Mouse (Mus musculus) hindbrain, postnatal 0 days (tissue): ENCODE measurements around the gene Clcnkb. TPM values are rescaled to one million over a fixed set of nuclear protein-coding genes. Genes with fewer than 3 reads are reported as not detected.

ENCODE experiments used
- ATAC-seq: fragments of 200-750 bp; cut with Nextera tagmentation; 2 replicates; pipeline ENCODE4 v1.8.0; 2017; ENCODE audit warnings: mild to moderate bottlenecking, moderate TSS enrichment, moderate library complexity
- DNase-seq: peaks from one replicate; pipeline ENCODE4 v3.0.0-alpha.2; 2015; ENCODE audit warnings: low spot score
- H3K27ac ChIP-seq: fragments of 300-500 bp; sonication (generic); 2 replicates; pipeline ENCODE4 v1.5.1; 2014; ENCODE audit warnings: mild to moderate bottlenecking
- H3K27me3 ChIP-seq: fragments of 300-500 bp; sonication (generic); 2 replicates; pipeline ENCODE4 v1.6.1; 2014; ENCODE audit warnings: low read length, mixed read lengths; ENCODE audit not compliant: insufficient read depth
- H3K36me3 ChIP-seq: fragments of 300-500 bp; sonication (generic); 2 replicates; pipeline ENCODE4 v1.6.1; 2014; ENCODE audit warnings: low read length, mixed read lengths; ENCODE audit not compliant: insufficient read depth
- H3K4me1 ChIP-seq: fragments of 300-500 bp; sonication (generic); 2 replicates; pipeline ENCODE4 v1.6.1; 2014; ENCODE audit warnings: antibody characterized with exemption, low read length, mixed read lengths; ENCODE audit not compliant: insufficient read depth
- H3K4me2 ChIP-seq: fragments of 300-500 bp; sonication (generic); 2 replicates; pipeline ENCODE4 v1.6.1; 2014; ENCODE audit warnings: low read depth, mild to moderate bottlenecking, low read length, moderate library complexity, mixed read lengths
- H3K4me3 ChIP-seq: fragments of 300-500 bp; sonication (generic); 2 replicates; pipeline ENCODE4 v1.5.1; 2014; ENCODE audit warnings: low read length
- H3K9ac ChIP-seq: fragments of 300-500 bp; sonication (generic); replicated peaks from 2 replicates; pipeline ENCODE4 v1.6.1; 2014; ENCODE audit warnings: mild to moderate bottlenecking, low read length, moderate library complexity, mixed read lengths
- H3K9me3 ChIP-seq: fragments of 300-500 bp; sonication (generic); 2 replicates; pipeline ENCODE4 v1.6.1; 2016; ENCODE audit warnings: low read length, mixed read lengths
- CTCF ChIP-seq: IDR thresholded peaks from 2 replicates; pipeline ENCODE4 v1.5.1; 2016; ENCODE audit warnings: antibody characterized with exemption, control low read depth, low read depth
- WGBS: fragments of 180-500 bp; shearing (Covaris S2); extraction: QIAGEN DNeasy Blood & Tissue Kit; methylation state at CpG from one replicate; pipeline ENCODE4 v1.1.7; 2014; 5-methylcytosine and 5-hydroxymethylcytosine counted together
- polyA plus RNA-seq: library from polyadenylated mRNA; unstranded; fragments of >200 nt; fragmentation: Nextera tagmentation; extraction: Ambion mirVana; gene quantifications from 2 replicates; pipeline ENCODE4 v1.2.1, GENCODE M21; 2015
- total RNA-seq: library from RNA; depleted of rRNA; stranded (reverse); fragments of >200 nt; gene quantifications from 2 replicates; pipeline ENCODE4 v1.2.3, GENCODE M21; 2014

Clcnkb gene
- total and polyA plus RNA-seq, 2 experiments from 2014 or later = 0.38 to 5.0 TPM

DNA sequence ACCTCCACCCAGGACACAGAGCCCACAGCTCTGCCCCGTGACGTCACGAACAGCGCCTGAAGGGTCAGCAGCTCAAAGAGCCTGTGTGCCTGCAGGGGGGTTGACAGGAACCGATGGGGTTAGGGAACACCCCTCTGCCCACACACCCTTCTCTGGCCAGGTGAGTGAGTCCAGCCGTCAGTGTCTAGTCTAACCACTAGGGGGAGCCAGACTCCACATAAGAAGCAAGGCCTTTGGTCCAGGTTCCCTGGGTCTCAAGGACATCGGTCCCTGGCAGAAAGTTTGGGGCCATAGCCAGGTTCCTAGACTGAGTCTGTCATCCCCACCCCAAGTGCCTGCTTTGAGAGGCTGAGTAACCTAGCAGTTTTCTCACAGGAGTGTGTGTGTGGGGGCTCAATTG, 30.5 kb downstream of the Clcnkb start:
- H3K4me2 ChIP-seq = no peak overlapping the region
- 3% methylated on average over 7 of the region's 7 CpGs for WGBS
- ATAC-seq (peak; percentile 25; the same call in 1 of the 2 replicates), DNase-seq (peak; percentile 85)
- peaks cover 18% of the 10 kb centered on the region for H3K27me3 ChIP-seq
- no peak overlapping the region for H3K4me3 ChIP-seq
- H3K9me3 ChIP-seq = no peaks in the 10 kb centered on the region
- no peak overlapping the region for H3K27ac ChIP-seq
- H3K9ac ChIP-seq = no peak overlapping the region
- TF ChIP-seq CTCF = peak; percentile 95
- 0 out of 2 replicates have a peak, but pooled peaks cover 5% of the 10 kb centered on the region for H3K36me3 ChIP-seq
- no peaks in the 10 kb centered on the region for H3K4me1 ChIP-seq

DNA sequence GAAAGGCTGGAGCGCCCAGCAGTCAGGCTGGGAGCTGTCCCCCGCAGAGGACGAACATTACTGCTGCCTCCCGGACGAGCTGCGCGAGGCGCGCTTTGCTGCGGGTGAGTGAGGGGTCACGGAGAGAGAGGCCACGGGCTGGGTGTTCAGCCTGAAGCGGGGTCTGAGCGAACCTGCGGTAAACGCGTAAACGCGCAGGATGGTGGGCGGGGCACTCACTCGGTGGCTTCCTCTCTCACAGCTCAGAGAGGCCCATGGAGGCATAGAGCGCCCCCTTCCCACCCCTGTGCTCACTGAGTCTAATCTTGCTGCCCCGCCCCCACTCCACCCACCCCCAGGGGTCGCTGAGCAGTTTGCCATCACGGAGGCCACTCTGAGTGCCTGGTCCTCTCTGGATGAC, 33.4 kb downstream of the Clcnkb start:
- no peaks in the 10 kb centered on the region for H3K4me1 ChIP-seq
- peak overlapping the region; percentile 16; the same call in 1 of the 2 replicates for H3K4me3 ChIP-seq
- H3K4me2 ChIP-seq = peak overlapping the region; percentile 49
- H3K27ac ChIP-seq = no peak overlapping the region
- ATAC-seq = no peak
- H3K36me3 ChIP-seq = 0 out of 2 replicates have a peak, but pooled peaks cover 5% of the 10 kb centered on the region
- H3K9me3 ChIP-seq = no peaks in the 10 kb centered on the region
- H3K27me3 ChIP-seq = peaks cover 18% of the 10 kb centered on the region
- DNase-seq = no peak
- WGBS = 11% methylated on average over 25 of the region's 25 CpGs
- peak; percentile 31 for TF ChIP-seq CTCF
- H3K9ac ChIP-seq = 0 out of 2 replicates have a peak overlapping the region, but pooled peaks have one; percentile 13

DNA sequence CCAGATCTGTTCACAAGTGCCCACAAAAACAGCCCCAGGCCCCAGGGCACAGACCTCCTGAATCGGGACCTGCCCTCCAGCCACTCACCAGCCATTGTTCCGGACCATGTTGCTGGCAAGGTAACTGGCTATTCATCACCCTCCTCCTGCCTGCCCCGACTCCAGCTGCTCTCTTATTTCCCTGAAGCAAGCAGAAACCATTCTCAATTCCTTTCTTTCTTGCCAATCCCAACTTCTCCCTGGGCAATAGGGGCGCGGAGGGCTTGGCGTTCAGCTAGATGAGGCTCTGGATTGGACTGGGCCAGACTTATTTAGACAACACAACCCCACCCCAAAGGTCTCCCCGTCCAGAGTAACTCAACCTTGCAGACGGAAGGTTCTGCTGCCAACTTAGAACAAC, 36.1 kb downstream of the Clcnkb start:
- WGBS = 36% methylated on average over 8 of the region's 8 CpGs
- Histone ChIP-seq H3K27ac (no peak overlapping the region), H3K9ac (no peak overlapping the region), H3K27me3 (peaks cover 15% of the 10 kb centered on the region), H3K36me3 (0 out of 2 replicates have a peak, but pooled peaks cover 5% of the 10 kb centered on the region), H3K9me3 (no peaks in the 10 kb centered on the region), H3K4me3 (no peak overlapping the region), H3K4me1 (no peaks in the 10 kb centered on the region), H3K4me2 (no peak overlapping the region)
- TF ChIP-seq CTCF = no peak
- ATAC-seq = no peak
- no peak for DNase-seq

GRCm38 (mm10) chr4:141372426-141372825, 43.4 kb downstream of the Clcnkb start:
- H3K9me3 ChIP-seq = no peaks in the 10 kb centered on the region
- DNase-seq (no peak), ATAC-seq (no peak)
- H3K4me1 ChIP-seq = no peaks in the 10 kb centered on the region
- H3K9ac ChIP-seq = no peak overlapping the region
- H3K36me3 ChIP-seq = no peaks in the 10 kb centered on the region
- H3K4me2 ChIP-seq = no peak overlapping the region
- no peaks in the 10 kb centered on the region for H3K27me3 ChIP-seq
- H3K27ac ChIP-seq = no peak overlapping the region
- no peak for TF ChIP-seq CTCF
- H3K4me3 ChIP-seq = no peak overlapping the region
- WGBS = 89% methylated on average over 5 of the region's 5 CpGs

GRCm38 (mm10) chr4:141367997-141368791, 47.6 kb downstream of the Clcnkb start, which contains the start of gene Fam131c:
Gene Fam131c (plus strand): TSS chr4:141368220.
- H3K36me3 ChIP-seq = no peaks in the 10 kb centered on the region
- TF ChIP-seq CTCF = no peak
- peak within 1 kb of the TSS; percentile 63 for H3K4me3 ChIP-seq
- ATAC-seq (peak; percentile 50), DNase-seq (peak; percentile 70)
- no peaks in the 10 kb centered on the region for H3K9me3 ChIP-seq
- peak within 1 kb of the TSS; percentile 77 for H3K9ac ChIP-seq
- H3K27me3 ChIP-seq = no peaks in the 10 kb centered on the region
- WGBS = under 1% methylated on average over 56 of the region's 71 CpGs
- H3K4me2 ChIP-seq = peak within 1 kb of the TSS; percentile 92
- no peak within 1 kb of the TSS; the same call in 1 of the 2 replicates for H3K27ac ChIP-seq
- H3K4me1 ChIP-seq = no peaks in the 10 kb centered on the region

DNA sequence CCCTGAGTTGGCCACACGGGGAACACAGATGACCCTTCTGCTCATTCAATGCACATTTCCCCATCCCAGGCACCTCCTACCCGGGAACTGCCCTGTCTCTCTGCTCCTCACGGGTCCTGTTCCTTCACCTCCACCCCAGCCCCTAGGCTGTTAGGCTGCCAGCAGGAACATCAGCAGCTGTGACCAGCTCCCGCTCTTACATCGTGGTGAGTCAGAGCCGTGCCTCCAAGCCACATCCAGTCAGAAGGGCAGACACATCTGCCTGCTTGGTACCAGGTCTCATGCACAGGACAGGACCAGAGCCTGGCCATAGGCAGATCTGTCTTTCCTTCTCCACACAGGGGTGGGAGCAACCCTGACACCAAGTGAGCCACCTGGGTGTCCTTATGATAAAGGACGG, 49.9 kb downstream of the Clcnkb start:
- no peaks in the 10 kb centered on the region for H3K9me3 ChIP-seq
- H3K27me3 ChIP-seq = no peaks in the 10 kb centered on the region
- 64% methylated on average over 7 of the region's 7 CpGs for WGBS
- H3K9ac ChIP-seq = no peak overlapping the region
- no peaks in the 10 kb centered on the region for H3K4me1 ChIP-seq
- no peak overlapping the region for H3K4me3 ChIP-seq
- ATAC-seq = no peak
- TF ChIP-seq CTCF = no peak
- H3K4me2 ChIP-seq = no peak overlapping the region
- H3K27ac ChIP-seq = no peak overlapping the region
- DNase-seq = no peak
- H3K36me3 ChIP-seq = no peaks in the 10 kb centered on the region

DNA sequence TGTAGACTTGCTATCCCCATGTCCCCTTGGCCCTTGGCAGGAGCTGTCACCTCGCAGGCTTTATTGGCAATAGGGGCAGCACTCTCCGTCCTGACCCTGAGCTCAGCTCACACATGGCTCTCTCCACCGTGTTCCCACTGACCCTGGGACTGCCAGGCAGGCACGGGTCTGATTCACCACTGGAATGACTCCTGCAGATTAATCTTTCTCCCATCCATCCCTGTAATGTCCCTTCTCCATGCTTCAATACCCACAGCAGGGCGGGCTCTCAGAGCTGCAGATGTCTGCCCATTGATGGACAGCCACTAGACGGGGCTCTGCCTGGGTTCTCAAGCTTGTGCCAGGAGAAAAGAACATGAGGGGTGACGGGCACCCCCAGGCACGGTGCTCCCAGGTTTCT, 50.7 kb downstream of the Clcnkb start:
- TF ChIP-seq CTCF = no peak
- Histone ChIP-seq H3K4me2 (no peak overlapping the region), H3K27ac (no peak overlapping the region), H3K36me3 (no peaks in the 10 kb centered on the region), H3K27me3 (no peaks in the 10 kb centered on the region), H3K9ac (no peak overlapping the region), H3K4me1 (no peaks in the 10 kb centered on the region), H3K4me3 (no peak overlapping the region), H3K9me3 (no peaks in the 10 kb centered on the region)
- WGBS = 43% methylated on average over 8 of the region's 8 CpGs
- DNase-seq (no peak), ATAC-seq (no peak)
